Mouse (Mus musculus) embryonic facial prominence, embryonic 10.5 days (tissue): ENCODE measurements around the gene Sord. TPM values are rescaled to one million over a fixed set of nuclear protein-coding genes. Genes with fewer than 3 reads are reported as not detected.
"Not testable (repeated sequence)": the region's sequence is repeated elsewhere in the genome, so short reads cannot be mapped to it uniquely, and the experiment has no call there.

Experiments used
- DNase-seq: peaks from one replicate; pipeline ENCODE4 v3.0.0-alpha.2; 2017; ENCODE audit warnings: low spot score
- H3K27ac ChIP-seq: fragments of 300-500 bp; sonication (generic); replicated peaks from 2 replicates; pipeline ENCODE4 v1.5.1; 2016; ENCODE audit warnings: mild to moderate bottlenecking
- H3K27me3 ChIP-seq: fragments of 300-500 bp; sonication (generic); replicated peaks from 2 replicates; pipeline ENCODE4 v1.6.1; 2016; ENCODE audit warnings: low read depth, mild to moderate bottlenecking; ENCODE audit not compliant: poor library complexity, severe bottlenecking
- H3K36me3 ChIP-seq: fragments of 300-500 bp; sonication (generic); replicated peaks from 2 replicates; pipeline ENCODE4 v1.6.1; 2016; ENCODE audit warnings: mild to moderate bottlenecking, moderate library complexity
- H3K4me1 ChIP-seq: fragments of 300-500 bp; sonication (generic); 2 replicates; pipeline ENCODE4 v1.6.1; 2016
- H3K4me3 ChIP-seq: fragments of 300-500 bp; sonication (generic); 2 replicates; pipeline ENCODE4 v1.5.1; 2016; ENCODE audit warnings: mild to moderate bottlenecking, moderate library complexity
- H3K9me3 ChIP-seq: fragments of 300-500 bp; sonication (generic); 2 replicates; pipeline ENCODE4 v1.6.1; 2016; ENCODE audit warnings: mild to moderate bottlenecking
- WGBS: fragments of 180-500 bp; shearing (Covaris S2); methylation state at CpG from one replicate; pipeline ENCODE4 v1.1.7; 2016; 5-methylcytosine and 5-hydroxymethylcytosine counted together
- polyA plus RNA-seq: library from polyadenylated mRNA; unstranded; fragments of >200 nt; fragmentation: Nextera tagmentation; extraction: Ambion mirVana; gene quantifications from 2 replicates; pipeline ENCODE4 v1.2.1, GENCODE M21; 2016

Gene Sord
- polyA plus RNA-seq = 23.5 and 23.8 TPM in 2 replicates

GRCm38 (mm10) chr2:122234611-122235288 lies at the start of gene Sord:
Gene Sord, plus strand, starts transcription at chr2:122234749.
- Histone ChIP-seq H3K9me3 (no peaks in the 10 kb centered on the region), H3K36me3 (no peaks in the 10 kb centered on the region), H3K4me1 (peaks cover 11% of the 10 kb centered on the region), H3K27me3 (0 out of 2 replicates have a peak, but pooled peaks cover 4% of the 10 kb centered on the region), H3K4me3 (peak within 1 kb of the TSS; percentile 70), H3K27ac (peak within 1 kb of the TSS; percentile 78)
- 1% methylated on average over 35 of the region's 35 CpGs for WGBS
- DNase-seq = peak; percentile 96

- Histone ChIP-seq H3K27me3 (no peaks in the 10 kb centered on the region), H3K27ac (no peak overlapping the region), H3K9me3 (0 out of 2 replicates have a peak, but pooled peaks cover 3% of the 10 kb centered on the region), H3K36me3 (no peaks in the 10 kb centered on the region), H3K4me1 (no peaks in the 10 kb centered on the region), H3K4me3 (no peak overlapping the region)
- DNase-seq = no peak
- WGBS = 88% methylated on average over 4 of the region's 4 CpGs
Observed at GRCm38 (mm10) chr2:122185086-122185485, 49.5 kb upstream of the Sord start.

- no peak within 1 kb of the TSS for H3K4me3 ChIP-seq
- no peak within 1 kb of the TSS for H3K27ac ChIP-seq
- no peaks in the 10 kb centered on the region for H3K4me1 ChIP-seq
- H3K36me3 ChIP-seq = no peaks in the 10 kb centered on the region
- 0 out of 2 replicates have a peak, but pooled peaks cover 3% of the 10 kb centered on the region for H3K9me3 ChIP-seq
- WGBS = 79% methylated on average over 17 of the region's 17 CpGs
- H3K27me3 ChIP-seq = no peaks in the 10 kb centered on the region
- no peak for DNase-seq
Observed at GRCm38 (mm10) chr2:122186106-122186505, 48.4 kb upstream of the Sord start, which contains the start of the genes Patl2 and Terb2. Gene Patl2, minus strand, starts transcription at chr2:122186189. Gene Terb2, plus strand, starts transcription at chr2:122186272.

- 90% methylated on average over 3 of the region's 3 CpGs for WGBS
- H3K36me3 ChIP-seq = no peaks in the 10 kb centered on the region
- 0 out of 2 replicates have a peak, but pooled peaks cover 3% of the 10 kb centered on the region for H3K9me3 ChIP-seq
- no peak overlapping the region for H3K4me3 ChIP-seq
- DNase-seq = no peak
- H3K27me3 ChIP-seq = no peaks in the 10 kb centered on the region
- H3K27ac ChIP-seq = no peak overlapping the region
- H3K4me1 ChIP-seq = no peaks in the 10 kb centered on the region
Observed at GRCm38 (mm10) chr2:122186751-122187150, 47.8 kb upstream of the Sord start.

GRCm38 (mm10) chr2:122191849-122192248 lies 42.7 kb upstream of the Sord start:
- Histone ChIP-seq H3K27ac (no peak overlapping the region), H3K9me3 (no peaks in the 10 kb centered on the region), H3K27me3 (no peaks in the 10 kb centered on the region), H3K4me1 (no peaks in the 10 kb centered on the region), H3K36me3 (no peaks in the 10 kb centered on the region), H3K4me3 (no peak overlapping the region)
- 74% methylated on average over 3 of the region's 3 CpGs for WGBS
- no peak for DNase-seq

- Histone ChIP-seq H3K4me3 (no peak overlapping the region), H3K27ac (no peak overlapping the region), H3K4me1 (no peaks in the 10 kb centered on the region), H3K27me3 (no peaks in the 10 kb centered on the region), H3K9me3 (no peaks in the 10 kb centered on the region), H3K36me3 (no peaks in the 10 kb centered on the region)
- 69% methylated on average over 1 of the region's 1 CpGs for WGBS
- no peak for DNase-seq
Observed at GRCm38 (mm10) chr2:122194509-122194929, 40.0 kb upstream of the Sord start.

- no peak for DNase-seq
- Histone ChIP-seq H3K4me1 (peaks cover under 1% of the 10 kb centered on the region; the same call in 1 of the 2 replicates), H3K36me3 (no peaks in the 10 kb centered on the region), H3K9me3 (no peaks in the 10 kb centered on the region), H3K27ac (no peak overlapping the region), H3K27me3 (no peaks in the 10 kb centered on the region), H3K4me3 (no peak overlapping the region)
- WGBS = 84% methylated on average over 1 of the region's 1 CpGs
Observed at GRCm38 (mm10) chr2:122201501-122201900, 33.0 kb upstream of the Sord start.

- Histone ChIP-seq H3K27ac (no peak overlapping the region), H3K27me3 (no peaks in the 10 kb centered on the region), H3K36me3 (no peaks in the 10 kb centered on the region), H3K9me3 (no peaks in the 10 kb centered on the region), H3K4me1 (peaks cover 5% of the 10 kb centered on the region; the same call in 1 of the 2 replicates), H3K4me3 (no peak overlapping the region)
- WGBS = 65% methylated on average over 2 of the region's 2 CpGs
- no peak for DNase-seq
Observed at GRCm38 (mm10) chr2:122206440-122207107, 28.0 kb upstream of the Sord start.

GRCm38 (mm10) chr2:122210534-122211228 lies 23.9 kb upstream of the Sord start:
- DNase-seq = no peak
- WGBS = 60% methylated on average over 3 of the region's 3 CpGs
- Histone ChIP-seq H3K4me3 (no peak overlapping the region), H3K27ac (no peak overlapping the region), H3K9me3 (no peaks in the 10 kb centered on the region), H3K4me1 (peaks cover 5% of the 10 kb centered on the region; the same call in 1 of the 2 replicates), H3K27me3 (no peaks in the 10 kb centered on the region), H3K36me3 (no peaks in the 10 kb centered on the region)

- H3K9me3 ChIP-seq, H3K4me3 ChIP-seq, H3K36me3 ChIP-seq, DNase-seq, H3K4me1 ChIP-seq, H3K27me3 ChIP-seq, H3K27ac ChIP-seq: not testable (repeated sequence)
- 93% methylated on average over 4 of the region's 4 CpGs for WGBS
Observed at GRCm38 (mm10) chr2:122217075-122217474, 17.5 kb upstream of the Sord start.

- DNase-seq = no peak
- Histone ChIP-seq H3K36me3 (no peaks in the 10 kb centered on the region), H3K4me1 (no peaks in the 10 kb centered on the region), H3K27me3 (no peaks in the 10 kb centered on the region), H3K9me3 (no peaks in the 10 kb centered on the region), H3K27ac (no peak overlapping the region), H3K4me3 (no peak overlapping the region)
- WGBS = 82% methylated on average over 2 of the region's 2 CpGs
Observed at GRCm38 (mm10) chr2:122218234-122218633, 16.3 kb upstream of the Sord start.

- WGBS = 83% methylated on average over 4 of the region's 4 CpGs
- no peak for DNase-seq
- H3K27me3 ChIP-seq = no peaks in the 10 kb centered on the region
Observed at GRCm38 (mm10) chr2:122221378-122221777, 13.2 kb upstream of the Sord start.

More at GRCm38 (mm10) chr2:122221378-122221777, 13.2 kb upstream of the Sord start:
- Histone ChIP-seq H3K27ac (no peak overlapping the region), H3K4me1 (no peaks in the 10 kb centered on the region), H3K36me3 (no peaks in the 10 kb centered on the region), H3K9me3 (no peaks in the 10 kb centered on the region), H3K4me3 (no peak overlapping the region)
